Mouse (Mus musculus) CH12.LX (cell line): Measurements from ENCODE around the gene Cyp27b1.

Experiments used
- CTCF ChIP-seq, 2 experiments: IDR thresholded peaks in 1 of 2; conservative IDR thresholded peaks in 1 of 2; 2 replicates each; pipeline ENCODE4 v1.5.1; 2011 to 2012; ENCODE audit warnings: low read depth in 2 of 2, low read length in 2 of 2, improper control_type of control experiment in 1 of 2, inconsistent platforms in 1 of 2, mild to moderate bottlenecking in 1 of 2, moderate library complexity in 1 of 2
- ELF1 ChIP-seq: IDR thresholded peaks from 2 replicates; pipeline ENCODE4 v1.6.1; 2014; ENCODE audit warnings: low read depth, mild to moderate bottlenecking, inconsistent platforms, low read length, improper control_type of control experiment
- EP300 ChIP-seq: IDR thresholded peaks from 2 replicates; pipeline ENCODE4 v1.6.1; 2011; ENCODE audit warnings: low read length, improper control_type of control experiment
- ETS1 ChIP-seq: conservative IDR thresholded peaks from 2 replicates; pipeline ENCODE4 v1.6.1; 2012; ENCODE audit warnings: low read depth, mild to moderate bottlenecking, inconsistent platforms, low read length, improper control_type of control experiment, moderate library complexity
- HCFC1 ChIP-seq: IDR thresholded peaks from 2 replicates; pipeline ENCODE4 v1.6.1; 2012; ENCODE audit warnings: low read depth, mild to moderate bottlenecking, inconsistent platforms, low read length, improper control_type of control experiment
- JUND ChIP-seq: conservative IDR thresholded peaks from 2 replicates; pipeline ENCODE4 v1.6.1; 2011; ENCODE audit warnings: low read depth, low read length, improper control_type of control experiment
- MAZ ChIP-seq: IDR thresholded peaks from 2 replicates; pipeline ENCODE4 v1.6.1; 2012; ENCODE audit warnings: low read depth, mild to moderate bottlenecking, inconsistent platforms, low read length, improper control_type of control experiment, moderate library complexity
- MYC ChIP-seq: IDR thresholded peaks from 2 replicates; pipeline ENCODE4 v1.6.1; 2011; ENCODE audit warnings: low read depth, mild to moderate bottlenecking, improper control_type of control experiment, low read length
- POLR2A ChIP-seq: IDR thresholded peaks from 2 replicates; pipeline ENCODE4 v1.6.1; 2011; ENCODE audit warnings: low read depth, mild to moderate bottlenecking, improper control_type of control experiment, low read length
- RAD21 ChIP-seq: IDR thresholded peaks from 2 replicates; pipeline ENCODE4 v1.6.1; 2011; ENCODE audit warnings: low read depth, mild to moderate bottlenecking, low read length, improper control_type of control experiment, moderate library complexity
- SIN3A ChIP-seq: IDR thresholded peaks from 2 replicates; pipeline ENCODE4 v1.6.1; 2012; ENCODE audit warnings: low read length, improper control_type of control experiment, inconsistent platforms
- SMC3 ChIP-seq: IDR thresholded peaks from 2 replicates; pipeline ENCODE4 v1.6.1; 2011; ENCODE audit warnings: low read depth, low read length, improper control_type of control experiment
- ZNF384 ChIP-seq: IDR thresholded peaks from 2 replicates; pipeline ENCODE4 v1.6.1; 2012; ENCODE audit warnings: low read depth, low read length, improper control_type of control experiment, inconsistent platforms

GRCm38 (mm10) chr10:127070190-127071121, 22.4 kb downstream of the Cyp27b1 start, which contains the start of gene Tspan31:
- TF ChIP-seq POLR2A, result peak; percentile 76
- TF ChIP-seq ELF1, result no peak
- peak; percentile 66 for TF ChIP-seq HCFC1
- TF ChIP-seq CTCF (conservative IDR thresholded peaks at IDR 0.05 in 1 of 2, IDR thresholded peaks at IDR 0.05 in 1 of 2; ENCODE audit: low read depth in 2 of 2, low read length in 2 of 2), result no peak
- no peak for TF ChIP-seq MYC
- TF ChIP-seq EP300, result no peak
- no peak for TF ChIP-seq ETS1
- no peak for TF ChIP-seq JUND
- no peak for TF ChIP-seq RAD21
- no peak for TF ChIP-seq SMC3
- peak; percentile 67; the same call in 1 of the 2 replicates for TF ChIP-seq SIN3A
- TF ChIP-seq MAZ, result no peak
- peak; percentile 98 for TF ChIP-seq ZNF384
